Mouse (Mus musculus): ENCODE data around the gene Tmem35b.
"Not testable (repeated sequence)": the region's sequence is repeated elsewhere in the genome, so short reads cannot be mapped to it uniquely, and the experiment has no call there.

Tmem35b gene

DNA sequence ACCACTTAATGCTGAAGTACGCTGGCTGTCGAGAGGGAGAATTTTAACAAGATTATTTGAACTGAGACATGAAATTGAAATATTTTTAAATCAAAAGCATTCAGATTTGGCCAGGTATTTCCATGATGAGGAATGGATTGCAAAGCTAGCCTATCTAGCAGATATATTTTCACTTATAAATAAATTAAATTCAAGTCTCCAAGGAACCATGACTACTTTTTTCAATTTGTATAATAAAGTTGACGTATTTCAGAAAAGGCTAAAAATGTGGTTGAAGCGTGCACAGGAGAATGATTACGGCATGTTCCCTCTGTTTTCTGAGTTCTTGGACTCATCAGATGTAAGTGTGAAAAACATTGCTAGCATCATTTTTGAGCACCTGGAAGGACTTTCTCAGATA is at the start of gene Tmem35b:
TSS of gene Tmem35b (plus strand) at position 301 of the 400 bp plus-strand sequence.
- no peak for DNase-seq (ENCODE audit: low read depth, low spot score)

DNA sequence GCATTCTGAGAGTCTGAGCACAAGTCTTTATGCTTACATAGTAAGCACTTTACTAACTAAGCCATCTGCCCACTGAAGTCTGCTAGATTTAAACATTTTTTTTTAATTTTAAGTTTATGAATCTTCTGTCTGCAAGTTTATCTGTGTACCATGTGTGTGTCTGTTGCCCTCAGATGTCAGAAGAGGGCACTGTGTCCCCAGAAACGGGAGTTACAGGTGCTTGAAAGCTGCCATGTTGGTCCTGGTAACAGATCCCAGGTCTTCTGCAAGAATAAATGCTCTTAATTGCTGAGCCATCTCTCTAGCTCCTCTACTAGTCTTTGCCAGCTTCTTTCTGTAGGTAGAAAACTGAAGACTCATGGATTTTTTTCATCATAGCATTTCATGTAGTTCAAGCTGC is 48.6 kb upstream of the Tmem35b start:
- no peak for DNase-seq (ENCODE audit: low read depth, low spot score)

DNA sequence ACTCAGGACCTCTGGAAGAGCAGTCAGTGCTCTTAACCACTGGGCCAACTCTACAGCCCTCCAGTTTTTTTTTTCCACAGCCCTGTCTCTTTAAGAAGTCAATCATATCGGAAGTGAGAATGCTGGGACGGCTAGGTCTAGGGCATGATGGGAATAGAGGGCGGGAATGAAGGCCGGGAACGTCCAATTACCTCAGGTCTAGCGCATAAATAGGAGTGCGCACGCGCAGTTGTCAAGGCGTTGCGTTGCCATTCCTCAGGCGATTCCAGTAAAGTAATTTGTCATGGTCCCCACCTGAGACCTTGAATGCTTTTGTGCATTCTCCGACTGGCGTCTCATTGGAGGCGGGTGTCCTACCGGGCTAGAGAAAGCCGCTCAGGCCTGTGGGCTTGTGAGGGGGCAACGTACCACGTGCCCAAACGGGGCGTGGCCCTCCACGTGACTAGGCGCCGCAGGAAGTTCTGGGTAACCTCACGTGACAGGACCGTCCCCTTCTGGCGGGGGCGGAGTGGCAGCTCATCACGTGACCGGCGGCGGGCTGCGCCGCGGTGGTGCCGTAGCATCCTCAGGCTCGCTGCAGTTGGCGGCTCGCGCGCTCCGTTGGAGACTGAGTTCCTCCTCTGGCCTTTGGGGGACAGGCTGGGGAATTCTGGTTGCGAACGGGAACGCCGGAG is 46.5 kb upstream of the Tmem35b start, which contains the start of gene Zmym6:
TSS of gene Zmym6 (plus strand) at position 509 of the 674 bp plus-strand sequence.
- peak; percentile 96 for DNase-seq (ENCODE audit: low read depth, low spot score)

DNA sequence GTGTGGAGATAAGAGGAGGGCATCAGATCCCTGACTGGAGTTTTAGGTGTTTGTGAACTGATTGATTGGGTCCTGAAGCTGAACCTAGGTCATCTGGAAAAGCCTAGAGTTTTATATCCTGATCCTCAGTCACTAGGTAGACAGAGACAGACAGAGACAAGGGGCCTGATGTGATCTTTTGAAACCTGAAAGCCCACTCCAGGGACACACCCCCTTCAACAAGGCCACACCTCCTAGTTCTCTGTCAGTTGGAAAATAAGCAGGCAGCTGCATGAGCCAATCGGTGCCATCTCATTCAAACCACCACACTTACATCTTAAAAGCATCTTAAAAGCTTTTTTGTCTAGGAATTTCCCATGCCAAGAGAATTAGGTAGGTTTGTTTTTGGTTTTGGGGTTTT is 42.7 kb upstream of the Tmem35b start:
- DNase-seq (ENCODE audit: low read depth, low spot score): no peak

DNA sequence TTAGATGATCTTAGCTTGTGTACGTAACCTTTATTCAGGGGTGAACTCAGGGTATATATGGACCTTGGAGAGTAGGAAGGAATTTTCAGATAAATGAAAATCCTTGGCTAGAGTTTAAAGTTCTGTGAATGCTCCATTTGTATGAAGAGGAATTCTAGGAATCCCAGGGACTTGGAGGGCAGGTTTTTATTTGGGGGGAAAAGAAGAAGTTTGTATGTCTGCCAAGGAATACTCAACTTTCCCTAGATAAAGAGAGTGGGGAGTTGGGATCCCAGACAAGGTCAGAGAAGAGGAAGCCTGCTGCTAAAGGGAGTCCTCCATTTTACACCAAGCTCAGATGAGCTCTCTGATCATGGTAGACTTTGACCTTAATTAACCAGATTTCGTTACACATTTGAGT is 40.4 kb upstream of the Tmem35b start:
- no peak for DNase-seq (ENCODE audit: low read depth, low spot score)

DNA sequence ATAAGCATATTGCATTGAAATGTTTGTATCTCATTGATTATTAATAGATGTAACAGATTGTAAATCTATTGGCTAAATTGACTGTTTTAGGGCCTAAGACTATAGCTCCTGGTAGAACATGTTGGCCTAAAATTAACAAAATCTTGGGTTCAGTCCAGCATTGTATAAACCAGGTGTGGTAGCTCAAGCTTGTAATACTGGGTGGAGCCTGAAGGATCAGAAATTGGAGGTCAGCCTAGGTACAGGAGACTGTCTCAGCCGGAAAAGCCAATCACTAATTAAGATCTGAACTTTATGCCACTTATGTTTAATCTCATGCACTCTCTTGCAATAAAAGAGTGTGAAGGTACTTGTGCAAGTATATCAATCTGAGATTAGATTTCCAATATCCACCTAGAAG is 37.7 kb upstream of the Tmem35b start:
- DNase-seq (ENCODE audit: low read depth, low spot score): no peak

DNA sequence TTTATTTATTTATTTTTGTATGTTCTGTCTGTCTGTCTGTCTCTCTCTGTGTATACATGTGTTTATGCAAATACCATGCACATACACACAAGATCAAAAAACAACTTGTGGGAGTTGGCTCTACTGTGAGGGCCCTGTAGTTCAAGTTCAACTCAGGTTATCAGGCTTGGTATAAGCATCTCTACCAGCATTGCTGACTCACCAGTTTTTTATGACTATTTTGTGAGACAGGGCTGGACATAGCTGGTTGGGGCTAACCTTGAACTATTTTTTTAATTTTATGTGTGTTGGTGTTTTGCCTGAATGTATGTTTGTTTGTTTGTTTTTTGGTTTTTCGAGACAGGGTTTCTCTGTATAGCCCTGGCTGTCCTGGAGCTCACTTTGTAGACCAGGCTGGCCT is 32.3 kb upstream of the Tmem35b start:
- DNase-seq (ENCODE audit: low read depth, low spot score): no peak

DNA sequence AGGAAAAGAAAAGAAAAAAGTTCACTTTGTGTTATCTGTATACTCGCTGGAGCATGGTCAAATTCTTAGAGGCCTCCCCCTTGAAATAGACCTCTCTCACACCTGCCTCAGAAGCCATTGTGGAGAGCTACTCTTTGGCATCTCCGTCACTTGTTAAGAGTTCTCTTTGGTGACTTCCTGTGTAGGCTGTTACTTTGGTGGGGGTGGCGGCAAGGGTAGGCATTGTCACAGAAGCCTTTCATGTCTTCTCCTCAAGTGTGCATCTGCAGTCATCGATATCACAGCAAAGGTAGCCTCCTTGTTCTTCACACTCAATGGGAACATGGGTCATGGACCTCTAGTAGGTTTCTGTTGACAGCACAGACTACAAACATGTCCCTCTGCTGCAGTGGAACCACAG is 28.4 kb upstream of the Tmem35b start:
- DNase-seq (ENCODE audit: low read depth, low spot score): peak; percentile 49

DNA sequence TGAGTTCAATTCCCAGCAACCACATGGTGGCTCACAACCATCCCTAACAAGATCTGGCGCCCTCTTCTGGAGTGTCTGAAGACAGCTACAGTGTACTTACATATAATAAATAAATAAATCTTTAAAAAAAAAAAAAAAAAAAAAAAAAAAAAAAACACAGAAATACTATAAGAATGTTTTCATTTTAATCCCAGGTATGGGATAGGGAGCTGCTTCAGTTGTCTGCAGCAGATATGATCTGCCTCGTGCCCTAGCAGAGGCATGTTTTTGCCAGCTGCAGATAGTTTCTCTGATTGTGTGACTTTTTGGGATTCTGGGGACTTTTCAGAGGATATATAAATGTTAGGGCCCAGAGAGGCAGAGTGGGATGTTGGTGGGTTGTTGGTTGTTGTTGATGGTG is 23.9 kb upstream of the Tmem35b start:
- not testable (repeated sequence) for DNase-seq (ENCODE audit: low read depth, low spot score)

DNA sequence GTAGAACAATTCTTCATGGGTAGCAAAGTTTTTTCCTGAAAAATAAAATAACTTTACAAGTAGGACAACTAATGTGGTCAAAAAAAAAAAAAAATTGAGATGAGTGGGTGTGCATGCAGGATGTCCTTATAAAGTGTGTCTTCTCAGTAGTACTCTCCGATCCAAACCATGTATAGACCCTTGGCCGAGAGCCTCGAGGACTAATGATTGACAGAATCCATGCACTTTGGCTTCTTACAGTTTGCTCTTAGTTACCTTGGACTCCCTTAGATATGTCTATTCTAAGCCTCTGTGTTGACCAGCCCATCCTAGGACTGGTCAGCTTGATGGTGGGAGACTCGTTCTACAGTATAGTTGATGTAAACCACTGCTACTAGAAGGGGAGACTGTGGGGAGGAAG is 15.9 kb upstream of the Tmem35b start:
- no peak for DNase-seq (ENCODE audit: low read depth, low spot score)

DNA sequence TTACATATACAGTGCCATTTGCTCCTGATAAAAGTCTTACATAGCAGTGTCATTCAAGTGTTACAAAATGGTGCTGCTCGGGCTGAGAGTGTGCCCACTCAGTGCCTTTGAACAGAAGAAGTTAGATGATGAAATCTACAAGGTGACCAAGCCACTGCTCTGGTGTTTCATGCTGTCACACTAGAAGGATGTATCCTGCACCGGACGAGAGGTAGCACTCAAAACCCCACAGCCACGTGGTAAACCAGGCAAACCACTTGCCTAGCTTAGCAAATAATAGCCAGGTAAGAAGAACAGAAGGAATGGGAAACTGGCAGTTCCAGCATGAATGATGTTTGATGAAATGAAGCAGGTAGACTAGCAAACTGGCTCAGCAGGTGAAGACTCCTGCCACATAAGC is 12.9 kb upstream of the Tmem35b start:
- DNase-seq (ENCODE audit: low read depth, low spot score): no peak

DNA sequence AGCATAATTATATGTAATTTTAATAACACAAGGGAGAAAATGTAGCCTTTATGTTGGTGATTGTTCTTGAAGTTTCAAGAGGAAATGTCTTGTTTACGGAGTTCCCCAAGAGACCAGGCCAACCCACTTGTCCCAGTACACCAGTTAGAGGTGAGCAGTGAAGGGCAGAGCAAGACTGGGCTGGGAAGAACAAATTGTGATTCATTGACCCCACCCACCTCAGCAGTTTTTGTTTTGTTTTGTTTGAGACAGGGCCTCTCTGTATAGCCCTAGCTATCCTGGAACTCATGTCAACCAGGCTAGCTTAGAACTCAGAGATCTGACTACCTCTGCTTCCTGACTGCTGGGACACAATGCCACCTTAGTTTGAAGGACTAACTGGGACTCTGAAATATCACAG is 840 bp downstream of the Tmem35b start:
- DNase-seq (ENCODE audit: low read depth, low spot score): no peak

DNA sequence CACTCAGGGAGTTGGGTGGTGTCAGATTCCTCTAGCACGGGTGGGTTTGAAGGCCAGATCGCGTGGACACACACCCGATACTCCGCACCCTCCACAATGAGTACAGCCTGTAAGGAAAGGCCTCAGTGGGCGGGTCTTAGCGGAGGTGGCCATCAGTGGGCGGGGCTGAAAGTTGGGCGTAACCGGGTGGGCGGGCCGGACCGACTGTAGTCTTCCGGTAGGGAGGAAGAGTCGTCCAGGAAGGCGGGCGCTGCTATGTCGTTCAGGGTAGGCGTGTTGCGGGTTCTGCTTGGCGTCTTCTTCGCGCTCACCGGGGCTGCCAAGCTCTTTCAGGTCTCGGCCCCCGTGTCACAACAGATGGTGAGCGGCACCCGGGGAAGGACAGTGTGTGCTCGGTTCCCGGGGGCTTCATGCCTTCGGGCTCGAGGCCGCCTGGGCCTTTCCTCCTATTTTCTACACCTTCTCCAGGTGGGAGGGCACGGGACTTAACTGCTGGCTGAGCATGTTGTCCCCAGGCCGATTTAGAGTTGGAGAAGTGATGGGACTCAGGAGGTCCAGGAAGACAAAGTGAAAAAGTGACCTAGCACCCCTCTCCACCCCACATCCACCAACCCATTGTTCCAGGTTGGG is 2.5 kb downstream of the Tmem35b start:
- DNase-seq (ENCODE audit: low read depth, low spot score): peak; percentile 92

DNA sequence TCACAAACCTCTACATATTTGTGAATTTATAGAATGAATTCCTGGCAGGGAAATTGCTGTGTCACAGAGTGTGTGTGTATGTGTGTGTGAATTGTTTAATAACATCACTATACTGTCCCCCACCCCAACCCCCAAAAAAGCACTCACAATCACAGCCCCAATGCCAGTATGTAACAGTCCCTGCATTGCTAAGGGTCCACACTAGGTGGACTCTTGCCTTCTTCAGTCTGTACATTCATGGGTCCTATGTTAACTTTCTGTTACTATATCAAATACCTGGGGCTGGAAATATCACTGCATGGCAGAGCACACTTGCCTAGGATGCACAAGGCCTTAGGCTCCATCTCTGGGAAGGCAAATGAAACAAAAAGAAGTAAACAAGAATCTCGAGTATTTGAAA is 11.2 kb downstream of the Tmem35b start:
- DNase-seq (ENCODE audit: low read depth, low spot score): no peak

DNA sequence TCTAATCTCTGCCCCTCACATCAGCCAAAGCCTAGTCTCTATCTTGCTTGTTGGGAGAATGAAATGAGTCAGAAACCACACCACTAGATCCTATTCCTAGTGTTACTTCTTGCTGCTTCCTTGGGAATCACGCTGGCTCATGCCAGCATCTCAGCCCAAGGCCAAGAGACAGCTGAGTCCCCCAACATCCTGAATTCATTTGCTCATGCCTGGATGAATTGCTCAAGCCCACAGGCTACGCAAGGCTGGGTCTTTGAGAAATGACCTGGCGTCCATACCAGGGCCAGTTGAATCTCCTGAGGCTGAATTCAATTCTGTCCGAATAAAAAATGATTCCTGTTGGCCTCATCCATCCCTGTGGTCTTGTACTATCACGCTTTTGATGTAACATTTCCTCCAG is 14.1 kb downstream of the Tmem35b start:
- DNase-seq (ENCODE audit: low read depth, low spot score): no peak

DNA sequence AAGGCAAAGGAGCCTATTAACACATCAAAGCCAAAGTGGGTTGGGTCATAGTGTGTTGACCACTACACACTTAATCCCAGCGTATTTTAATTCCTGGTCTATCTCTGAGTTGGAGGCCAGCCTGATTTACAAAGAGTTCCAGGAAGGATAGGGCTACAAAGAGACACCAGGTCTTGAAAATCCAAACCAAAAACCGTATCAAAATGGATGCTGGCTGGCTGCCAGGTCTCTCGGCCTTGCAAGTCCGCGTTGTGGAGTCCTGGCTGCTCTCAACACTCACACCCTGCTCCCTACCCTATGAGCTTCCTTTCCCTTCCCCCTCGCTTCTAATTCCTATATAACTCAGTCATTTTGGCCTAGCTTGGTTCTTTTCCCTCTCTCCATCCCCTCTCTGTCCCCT is 15.0 kb downstream of the Tmem35b start:
- DNase-seq (ENCODE audit: low read depth, low spot score): no peak

DNA sequence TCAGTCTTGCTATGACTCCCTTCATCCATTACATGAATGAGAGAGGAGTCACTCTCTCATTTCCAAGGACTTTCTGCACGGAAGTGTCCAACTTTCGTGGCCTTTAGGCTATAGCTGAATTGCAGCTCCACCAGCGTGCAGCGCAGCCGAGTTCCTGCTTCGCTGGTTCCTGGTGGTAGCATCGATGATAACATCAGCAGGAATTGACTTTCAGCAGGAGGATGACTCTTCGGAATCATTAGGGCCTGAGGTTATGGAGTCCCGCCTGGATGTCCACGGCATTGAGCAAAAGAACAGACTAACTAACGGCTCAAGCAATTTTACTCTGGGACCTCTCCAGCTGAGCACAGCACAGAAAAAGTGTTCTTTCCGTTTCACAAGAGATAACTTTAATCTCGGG is 26.5 kb downstream of the Tmem35b start:
- DNase-seq (ENCODE audit: low read depth, low spot score): no peak

DNA sequence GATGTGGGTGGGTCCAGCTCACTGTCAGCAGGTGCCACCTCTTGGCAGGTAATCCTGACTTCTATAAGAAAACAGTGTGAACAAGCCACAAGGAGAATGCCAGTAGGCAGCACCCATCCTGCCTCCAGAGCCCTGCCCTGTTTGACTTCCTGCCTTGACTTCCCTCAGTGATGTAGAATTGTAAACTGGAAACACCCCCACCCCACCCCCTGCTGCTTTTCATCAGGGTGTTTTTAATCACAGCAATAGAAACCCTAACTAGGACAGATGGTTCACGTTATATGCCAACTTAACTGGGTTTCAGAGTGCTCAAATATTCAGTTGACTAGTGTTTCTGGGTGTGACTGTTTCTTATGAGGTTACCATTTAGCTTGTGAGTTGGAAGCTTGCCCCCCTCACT is 29.9 kb downstream of the Tmem35b start:
- no peak for DNase-seq (ENCODE audit: low read depth, low spot score)

DNA sequence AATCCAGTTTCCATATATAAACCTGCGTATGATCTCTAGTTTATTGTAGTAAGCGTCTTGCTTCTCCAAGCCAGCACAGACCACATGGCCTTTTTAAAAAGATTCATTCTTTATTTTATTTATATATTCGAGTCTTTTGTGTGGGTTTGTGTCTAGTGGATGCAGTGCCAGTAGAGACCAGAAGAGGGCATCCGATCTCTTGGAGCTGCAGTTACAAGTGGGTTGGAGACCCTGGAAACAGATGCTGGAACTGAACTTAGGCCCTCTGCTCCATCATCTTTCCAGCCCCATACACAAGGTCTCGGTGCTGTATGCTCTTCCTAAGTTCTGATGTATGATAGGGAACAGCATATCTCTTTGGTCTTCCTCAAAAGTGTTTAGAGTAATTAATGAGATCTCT is 32.3 kb downstream of the Tmem35b start:
- DNase-seq (ENCODE audit: low read depth, low spot score): no peak

DNA sequence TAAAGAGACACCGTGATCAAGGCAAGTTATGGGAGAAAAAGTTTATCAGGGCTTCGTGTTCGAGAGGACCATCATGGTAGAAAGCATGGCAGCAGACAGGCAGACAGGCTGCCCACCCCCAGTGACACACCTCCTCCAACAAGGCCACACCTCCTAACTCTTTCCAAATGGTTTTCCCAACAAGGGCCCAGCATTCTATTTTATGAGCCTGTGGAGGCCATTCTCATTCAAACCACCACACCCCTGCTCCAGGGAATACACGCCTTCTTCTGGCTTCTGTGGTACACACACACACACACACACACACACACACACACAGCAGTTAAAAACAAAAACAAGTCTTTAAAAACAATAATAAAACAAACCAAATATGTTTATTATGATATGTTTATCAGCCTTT is 34.3 kb downstream of the Tmem35b start:
- no peak for DNase-seq (ENCODE audit: low read depth, low spot score)

DNA sequence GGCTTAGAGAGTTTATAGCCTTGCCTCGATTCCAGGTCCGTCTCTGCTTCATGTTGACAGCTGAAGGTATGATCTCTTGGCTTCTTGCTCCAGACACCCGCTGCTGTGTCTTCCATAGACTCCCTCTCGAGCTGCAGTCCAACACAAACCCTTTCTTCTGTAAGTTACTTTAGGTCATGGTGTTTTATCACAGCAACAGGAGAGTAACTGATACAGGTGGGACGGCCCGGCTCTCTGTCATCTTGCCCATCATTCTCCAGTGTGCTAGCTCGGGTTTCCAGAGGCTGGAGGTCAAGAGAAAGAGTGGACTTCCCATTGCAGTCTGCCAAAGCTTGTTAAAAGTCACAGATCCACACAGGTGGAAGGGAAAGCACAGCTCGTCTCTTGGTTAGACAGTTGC is 40.4 kb downstream of the Tmem35b start:
- DNase-seq (ENCODE audit: low read depth, low spot score): no peak

DNA sequence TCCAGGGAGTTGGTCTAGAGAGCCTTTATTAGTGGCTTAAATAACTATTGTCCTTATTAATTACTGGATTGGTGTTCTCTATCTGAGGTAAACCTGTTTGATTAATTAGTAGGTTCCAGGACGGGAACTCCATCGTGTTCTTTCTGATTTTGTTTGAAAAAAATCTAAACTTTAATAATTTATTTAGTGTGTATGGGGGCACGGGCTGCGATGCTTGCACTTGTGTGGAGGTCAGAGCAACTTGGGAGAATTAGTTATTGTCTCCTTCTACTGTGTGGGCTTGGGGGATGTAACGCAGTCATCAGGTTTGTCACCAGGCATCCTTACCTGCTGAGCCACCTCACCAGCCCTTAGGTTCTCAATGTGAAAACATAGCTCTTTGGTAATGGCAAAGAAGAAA is 43.6 kb downstream of the Tmem35b start:
- no peak for DNase-seq (ENCODE audit: low read depth, low spot score)

DNA sequence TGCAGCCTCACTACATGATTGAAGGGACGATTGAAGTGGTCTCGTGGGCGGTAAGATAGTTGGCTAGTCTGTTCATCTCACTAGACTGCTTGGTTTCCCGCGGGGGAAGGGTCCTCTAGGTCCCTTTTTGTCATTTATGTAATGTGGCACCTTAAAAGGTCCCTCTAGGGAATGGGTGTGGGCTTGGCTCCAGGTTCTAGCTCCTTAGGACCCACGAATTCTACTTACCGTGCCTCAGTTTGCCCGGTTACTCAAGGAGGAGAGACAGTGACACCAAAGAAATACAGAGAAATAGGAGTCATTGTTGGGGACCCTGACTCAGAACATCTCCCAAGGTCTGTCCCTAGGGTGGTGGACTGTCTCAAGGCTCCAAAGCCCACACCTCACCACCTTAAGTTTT is 44.2 kb downstream of the Tmem35b start:
- no peak for DNase-seq (ENCODE audit: low read depth, low spot score)

All from CD4-positive helper T cell, adult 2 months (primary cell).